Mouse (Mus musculus): ENCODE results near the gene Misp. TPM values are rescaled to one million over a fixed set of nuclear protein-coding genes. Genes with fewer than 3 reads are reported as not detected.
A peak's percentile ranks its signal among the peaks of the same experiment; 100 is the strongest.

Misp gene
- total RNA-seq, 2 experiments from 2014 or later, result 0.58 TPM; not detected in 1

DNA sequence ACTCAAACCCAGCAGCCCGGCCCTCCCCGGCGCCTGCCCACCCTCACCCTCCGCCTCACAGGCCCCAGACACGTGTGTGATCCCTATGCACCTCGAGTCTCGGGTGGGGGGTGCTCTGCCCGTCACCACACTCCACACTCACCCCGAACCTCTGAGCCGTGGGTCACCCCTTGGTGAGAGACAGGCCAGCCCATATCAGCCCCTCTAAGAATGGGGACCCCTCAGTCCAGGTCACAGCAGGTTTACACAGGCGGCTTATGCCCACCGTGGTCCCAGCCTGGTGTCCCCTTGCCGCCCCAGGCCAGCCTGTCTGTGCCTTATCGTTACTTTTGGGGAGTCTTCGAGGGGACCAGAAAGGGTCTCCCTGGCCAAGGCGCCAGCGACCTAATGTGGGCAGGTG lies 1.2 kb upstream of the Misp start:
- no peak for ATAC-seq (replicated peaks; ENCODE audit: poor library complexity)

DNA sequence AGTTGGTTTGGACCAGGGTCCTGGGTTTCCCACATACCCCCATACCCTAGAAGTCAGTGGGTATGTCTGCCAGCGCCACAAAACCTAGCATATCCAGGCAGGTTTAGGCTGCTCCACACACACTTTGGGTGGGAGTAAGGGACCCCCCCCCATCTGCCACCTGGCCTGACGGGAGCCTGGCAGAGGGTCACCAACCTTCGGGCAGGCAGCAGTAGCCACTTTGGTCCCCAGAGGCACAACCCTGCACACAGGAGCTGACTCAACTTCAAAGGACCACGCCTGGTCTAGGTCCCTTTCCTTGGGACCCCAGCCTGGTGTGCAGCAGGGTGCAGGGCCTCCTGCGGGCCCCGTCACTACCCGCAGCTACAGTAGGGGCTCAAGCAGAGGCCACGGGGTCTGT lies 512 bp upstream of the Misp start:
- ATAC-seq (replicated peaks; ENCODE audit: poor library complexity), result no peak

DNA sequence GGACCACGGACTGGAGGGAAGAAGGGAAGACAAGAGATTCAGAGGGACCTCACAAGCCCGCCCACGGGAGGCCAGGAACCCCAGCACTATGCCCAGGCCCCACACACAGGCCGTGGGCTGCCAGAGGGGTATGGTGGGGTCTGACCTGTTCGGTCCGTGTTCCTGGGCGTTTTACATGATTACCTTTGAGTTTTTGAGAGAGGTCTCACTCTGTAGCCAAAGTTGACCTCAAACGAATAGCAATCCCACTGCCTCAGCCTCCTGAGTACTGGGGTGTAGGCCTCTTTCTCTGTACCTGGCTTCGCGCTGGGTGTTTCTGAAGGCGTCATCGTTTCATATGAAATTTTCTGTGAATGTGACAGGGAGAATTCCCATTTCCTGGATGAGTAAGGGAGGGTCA lies 942 bp downstream of the Misp start:
- ATAC-seq (replicated peaks; ENCODE audit: poor library complexity), result no peak

DNA sequence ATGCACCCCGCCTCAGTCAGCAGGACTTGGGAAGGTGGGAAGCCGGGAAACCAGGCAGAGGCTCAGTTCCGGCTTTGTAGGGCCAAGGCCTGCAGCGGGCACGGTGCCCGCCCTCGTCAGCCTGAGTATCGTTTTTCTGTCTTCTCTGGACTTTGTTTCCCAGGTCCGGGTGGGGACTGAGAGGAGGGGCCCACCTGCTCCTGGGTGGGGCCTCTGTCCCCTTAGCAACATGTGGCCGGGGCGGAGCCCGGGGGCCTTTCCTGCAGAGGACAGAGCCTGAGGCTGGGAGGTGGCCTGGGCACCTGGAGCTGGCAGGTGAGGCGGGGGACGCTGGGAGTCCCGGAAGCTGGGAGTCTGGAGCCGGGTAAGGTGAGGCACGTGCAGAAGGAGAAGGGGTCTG lies 1.6 kb downstream of the Misp start:
- no peak for ATAC-seq (replicated peaks; ENCODE audit: poor library complexity)

DNA sequence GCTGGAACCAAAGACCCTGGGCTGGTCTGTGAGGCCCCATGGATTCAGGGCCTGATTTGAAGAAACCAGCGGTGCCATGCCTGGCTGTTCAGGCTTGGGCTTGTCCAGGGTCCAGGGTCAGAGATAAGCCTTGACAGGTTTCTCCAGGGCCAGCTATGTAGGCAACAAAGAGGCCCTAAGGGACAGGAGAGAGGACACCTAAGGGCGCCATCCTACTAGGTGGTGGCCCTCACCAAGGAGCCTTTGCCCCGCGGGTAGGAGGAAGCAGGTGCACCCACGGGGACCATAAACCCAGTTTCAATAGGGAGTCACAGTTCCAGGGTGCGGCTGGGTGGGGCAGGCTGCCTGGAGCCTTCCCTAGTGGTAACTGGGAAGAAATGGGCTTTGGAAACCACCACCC lies 2.2 kb downstream of the Misp start:
- no peak for ATAC-seq (replicated peaks; ENCODE audit: poor library complexity)

DNA sequence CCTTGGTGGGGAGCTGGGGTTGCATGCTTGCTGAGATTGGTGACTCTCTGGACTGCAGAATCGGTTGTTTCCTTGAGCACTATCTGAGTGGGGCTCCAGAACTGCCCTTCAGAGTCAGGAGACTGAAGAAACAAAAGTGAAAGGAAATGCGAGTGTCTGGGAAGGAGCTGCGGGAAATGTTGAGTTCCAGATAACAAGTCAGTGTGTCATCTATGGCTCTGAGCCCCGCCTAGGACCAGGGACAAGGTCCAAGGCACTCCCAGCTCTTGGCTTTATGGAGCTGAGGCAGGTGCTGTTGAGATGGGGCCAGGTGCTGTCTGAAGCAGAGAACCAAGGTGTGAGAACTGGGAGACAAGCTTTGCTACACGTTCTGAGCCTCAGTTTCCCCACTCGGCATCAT lies 3.6 kb downstream of the Misp start:
- ATAC-seq (replicated peaks; ENCODE audit: poor library complexity), result peak; percentile 73

DNA sequence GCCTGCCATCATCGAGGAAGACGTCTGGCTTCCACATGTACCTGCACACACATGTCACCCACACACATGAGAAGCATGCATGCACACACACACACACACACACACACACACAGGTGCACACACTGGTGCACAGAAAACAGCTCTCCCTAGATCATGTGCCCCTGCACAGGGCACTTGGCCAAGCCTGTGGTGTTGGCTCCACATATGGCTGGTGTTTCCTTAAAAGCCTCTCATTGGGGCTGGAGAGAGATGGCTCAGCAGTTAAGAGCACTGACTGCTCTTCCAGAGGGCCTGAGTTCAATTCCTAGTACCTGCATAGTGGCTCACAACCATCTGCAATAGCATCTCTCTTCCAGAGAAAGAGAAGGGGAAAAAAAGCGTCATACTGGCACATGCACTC lies 10.8 kb downstream of the Misp start:
- ATAC-seq (replicated peaks; ENCODE audit: poor library complexity), result peak; percentile 40; the same call in 1 of the 2 replicates

DNA sequence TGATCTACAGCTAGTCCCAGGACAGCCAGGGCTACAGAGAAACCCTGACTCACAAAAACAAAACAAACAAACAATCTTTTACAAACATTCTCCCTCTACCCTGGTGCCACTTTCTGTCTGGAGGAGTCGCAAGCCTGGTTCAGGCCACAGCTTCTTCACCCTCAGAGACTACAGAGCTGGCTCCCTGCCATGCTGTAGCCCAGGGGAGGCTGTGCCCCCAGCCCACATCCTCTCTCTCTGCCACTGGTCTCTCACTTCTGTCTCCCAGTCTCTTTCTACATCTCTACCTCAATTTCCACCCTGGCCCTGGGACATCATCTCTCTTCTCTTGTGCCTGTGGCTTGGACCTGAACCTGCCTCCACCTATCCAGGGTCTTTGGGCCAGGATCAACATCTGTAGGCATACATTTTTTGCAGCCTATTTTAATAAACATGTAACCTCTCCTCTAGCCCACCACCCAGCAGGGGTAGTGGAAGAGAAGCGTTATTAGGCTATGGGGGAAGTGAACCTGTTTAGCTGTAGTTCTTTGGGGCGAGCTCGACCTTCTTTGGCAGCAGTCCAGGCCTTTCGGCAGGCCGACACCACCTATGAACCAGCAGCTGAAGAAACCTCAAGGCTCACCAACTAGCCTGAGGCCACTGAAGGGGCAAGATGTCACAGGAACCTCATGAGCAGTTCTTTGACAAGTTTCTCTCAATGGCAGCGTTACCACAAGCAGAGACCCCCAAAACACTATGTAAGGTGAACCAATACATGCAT lies 11.4 kb downstream of the Misp start:
- peak; percentile 27; the same call in 1 of the 2 replicates for ATAC-seq (replicated peaks; ENCODE audit: poor library complexity)

DNA sequence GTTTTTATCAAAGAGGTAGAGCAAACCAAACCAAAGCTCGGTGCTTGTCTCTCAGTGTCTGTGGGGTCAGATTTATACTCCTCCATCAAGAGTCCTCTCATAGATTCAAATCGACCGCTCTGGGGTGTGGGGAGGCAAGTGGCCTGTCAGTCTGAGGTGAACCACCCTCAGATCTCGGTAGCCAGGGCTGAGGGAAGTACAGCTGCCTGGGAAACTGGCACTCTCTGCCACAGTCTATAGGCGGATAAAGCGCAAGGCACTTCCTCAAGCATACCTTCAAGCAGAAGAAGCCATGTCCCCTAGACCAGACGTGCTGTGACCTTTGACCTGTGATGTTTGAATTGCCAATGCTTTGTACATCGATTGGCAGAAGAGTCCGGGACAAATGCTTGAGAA lies 12.0 kb downstream of the Misp start:
- ATAC-seq (replicated peaks; ENCODE audit: poor library complexity), result peak; percentile 50

DNA sequence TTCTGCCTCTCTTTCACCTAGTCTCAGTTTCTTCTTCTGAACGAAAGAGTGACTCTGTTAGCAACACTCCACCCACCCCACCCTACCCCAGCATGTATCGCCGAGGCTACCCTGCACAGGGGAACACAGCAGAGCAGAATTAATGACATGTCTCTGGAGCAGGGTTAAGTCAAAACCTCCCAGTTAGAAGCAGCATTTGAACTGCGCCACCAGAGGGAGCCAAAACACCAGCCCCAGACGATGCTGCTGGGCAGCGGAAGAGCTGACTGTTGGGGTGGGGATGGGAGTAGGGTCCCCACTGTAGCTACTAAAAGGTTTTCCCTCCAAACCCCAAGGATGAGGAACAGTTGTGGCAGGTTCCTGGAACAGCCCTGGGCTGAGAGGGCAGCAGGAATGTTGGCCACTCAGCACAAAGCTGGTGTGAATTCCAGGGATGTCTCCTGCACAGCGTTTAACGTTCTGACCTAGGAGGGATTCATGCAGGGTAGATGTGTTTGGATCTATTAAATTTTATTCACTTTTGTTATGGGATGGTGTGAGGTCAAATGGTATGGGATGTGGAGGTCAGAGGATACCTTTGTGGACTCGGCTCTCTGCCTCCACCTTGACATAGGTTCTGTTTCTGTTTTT lies 14.1 kb downstream of the Misp start:
- ATAC-seq (replicated peaks; ENCODE audit: poor library complexity), result peak; percentile 72

DNA sequence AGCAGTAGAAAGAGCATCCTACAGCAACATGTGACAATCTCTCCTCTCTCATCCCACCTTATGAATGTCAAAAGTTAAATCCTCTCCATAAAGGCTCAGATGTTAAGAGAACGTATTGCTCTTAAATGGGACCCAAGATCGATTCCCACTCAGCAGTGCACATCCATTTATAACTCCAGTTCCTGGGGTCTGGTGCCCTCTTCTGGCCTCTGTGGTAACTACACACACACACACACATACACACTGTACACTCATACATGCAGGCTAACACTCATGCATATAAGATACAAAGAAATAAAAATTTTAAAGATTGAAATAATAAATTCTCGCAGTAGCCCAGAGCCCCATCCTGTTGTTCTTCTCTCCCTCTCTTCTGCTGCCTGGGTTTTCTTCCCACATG lies 16.1 kb downstream of the Misp start:
- no peak for ATAC-seq (replicated peaks; ENCODE audit: poor library complexity)

DNA sequence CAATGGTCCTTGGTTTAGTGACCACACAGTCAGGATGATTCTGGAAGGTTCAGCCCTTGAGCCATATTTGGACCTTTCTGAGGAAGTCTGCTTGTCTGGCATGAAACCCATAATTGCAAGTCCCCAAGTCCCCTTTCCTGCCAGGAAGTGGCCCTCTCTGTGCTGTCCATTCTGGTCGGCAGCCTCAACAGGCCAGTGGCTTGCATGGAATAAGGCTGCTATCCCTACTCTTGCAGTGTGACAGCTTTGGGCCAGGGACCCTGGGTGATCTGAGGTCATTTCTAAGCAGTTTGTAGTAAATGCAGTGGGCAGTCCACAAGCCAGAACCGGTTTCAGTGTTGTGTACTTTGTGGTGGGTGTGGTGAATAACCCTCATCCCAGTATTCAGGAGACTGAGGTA lies 17.4 kb downstream of the Misp start:
- ATAC-seq (replicated peaks; ENCODE audit: poor library complexity), result no peak

DNA sequence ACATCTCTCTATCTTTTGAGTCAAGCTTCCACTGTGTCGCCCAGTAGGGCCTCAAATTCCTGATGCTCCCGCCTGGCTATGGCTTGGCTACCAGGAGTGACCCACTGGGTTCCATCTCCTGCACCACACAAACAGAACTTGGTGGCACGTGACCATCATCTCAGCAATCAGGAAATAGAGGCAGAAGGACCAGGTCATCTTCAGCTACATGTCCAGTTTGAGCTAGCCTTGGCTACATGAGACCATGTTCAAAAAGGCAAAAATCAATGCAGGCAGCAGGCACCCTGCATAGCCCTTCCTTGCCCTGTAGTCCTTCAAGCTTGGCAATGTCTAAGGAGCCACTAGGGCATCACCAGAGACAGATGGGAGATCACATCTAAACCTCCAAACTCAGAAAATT lies 19.3 kb downstream of the Misp start:
- peak; percentile 29; the same call in 1 of the 2 replicates for ATAC-seq (replicated peaks; ENCODE audit: poor library complexity)

DNA sequence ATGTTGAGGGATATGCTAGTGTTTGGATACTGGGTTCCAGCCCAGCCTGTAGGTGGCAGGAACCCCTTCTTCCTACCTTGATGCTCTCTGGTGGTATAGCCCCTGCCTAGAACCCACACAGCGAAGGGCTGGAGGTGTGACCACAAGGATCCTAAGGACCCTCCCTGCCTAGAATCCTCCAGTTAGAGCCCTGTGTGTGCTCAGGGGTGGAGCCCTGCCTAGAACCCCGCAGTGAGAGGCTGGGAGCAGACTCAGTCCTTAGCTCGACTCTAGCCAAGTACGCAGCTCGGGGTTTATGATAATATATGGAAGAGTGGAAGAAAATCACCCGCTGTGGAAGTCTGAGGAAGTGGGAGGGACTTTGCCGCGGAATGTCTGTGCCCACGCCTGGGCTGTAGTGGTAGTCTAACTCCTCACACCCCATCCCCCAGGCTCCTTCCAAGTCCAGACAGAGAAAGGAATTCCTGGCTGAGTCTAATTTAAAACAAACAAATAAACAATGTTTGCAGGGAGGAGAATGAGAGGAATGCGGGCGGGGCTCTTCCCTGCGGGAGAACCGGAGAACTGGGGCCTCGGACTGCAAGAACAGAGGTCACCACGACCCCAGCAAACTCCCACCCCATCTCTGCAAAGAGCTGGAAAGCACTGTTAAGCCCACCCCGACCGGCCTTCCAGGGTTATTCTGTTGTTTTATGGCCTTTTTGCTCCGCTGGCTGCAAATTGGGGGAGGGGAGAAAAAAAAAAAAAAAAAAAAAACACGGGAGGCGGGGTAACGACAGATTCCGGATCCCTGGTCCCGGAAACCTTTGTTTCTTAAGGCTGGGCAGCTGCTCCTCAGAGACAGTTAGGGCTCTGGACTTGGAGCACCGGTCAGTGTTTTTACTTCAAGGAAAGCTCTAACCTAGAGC lies 20.1 kb downstream of the Misp start:
- ATAC-seq (replicated peaks; ENCODE audit: poor library complexity), result peak; percentile 75

DNA sequence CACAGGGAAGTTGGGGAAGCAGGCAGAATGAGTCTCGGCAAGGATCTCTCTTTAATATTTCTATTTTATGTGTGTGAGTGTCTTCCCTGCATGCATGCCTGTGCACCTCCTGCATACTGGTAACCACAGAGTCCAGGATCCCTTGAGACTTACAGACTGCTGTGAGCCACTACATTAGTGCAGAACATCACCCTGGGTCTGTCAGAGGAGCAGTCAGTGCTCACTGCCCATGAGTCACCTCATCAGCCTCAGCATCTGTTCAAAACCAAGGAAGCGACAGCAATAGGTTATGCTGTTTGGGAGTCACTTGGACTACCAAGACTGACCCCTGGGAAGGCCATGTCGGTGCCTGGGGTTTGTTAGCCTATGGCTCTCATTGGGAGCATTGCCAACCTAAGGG lies 21.5 kb downstream of the Misp start:
- no peak for ATAC-seq (replicated peaks; ENCODE audit: poor library complexity)

DNA sequence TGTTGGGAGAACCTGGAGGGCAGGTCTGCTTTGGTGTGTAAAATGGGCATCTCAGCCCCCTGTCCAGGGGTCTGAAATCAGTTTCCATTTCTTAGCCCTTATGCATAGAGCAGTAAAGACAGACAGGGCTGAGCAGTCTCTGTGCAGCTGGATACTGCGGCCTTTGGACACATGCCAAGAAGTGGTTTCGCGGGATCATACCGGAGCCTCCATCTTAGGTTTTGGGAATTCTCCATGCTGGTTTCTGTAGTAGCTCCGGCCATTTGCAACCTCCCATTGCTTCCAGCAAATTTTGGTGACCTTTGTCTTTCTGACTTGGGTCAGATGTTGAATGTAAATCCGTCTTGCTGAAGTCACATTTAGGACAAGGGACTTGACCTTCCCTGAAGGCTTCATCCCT lies 22.7 kb downstream of the Misp start:
- ATAC-seq (replicated peaks; ENCODE audit: poor library complexity), result no peak

DNA sequence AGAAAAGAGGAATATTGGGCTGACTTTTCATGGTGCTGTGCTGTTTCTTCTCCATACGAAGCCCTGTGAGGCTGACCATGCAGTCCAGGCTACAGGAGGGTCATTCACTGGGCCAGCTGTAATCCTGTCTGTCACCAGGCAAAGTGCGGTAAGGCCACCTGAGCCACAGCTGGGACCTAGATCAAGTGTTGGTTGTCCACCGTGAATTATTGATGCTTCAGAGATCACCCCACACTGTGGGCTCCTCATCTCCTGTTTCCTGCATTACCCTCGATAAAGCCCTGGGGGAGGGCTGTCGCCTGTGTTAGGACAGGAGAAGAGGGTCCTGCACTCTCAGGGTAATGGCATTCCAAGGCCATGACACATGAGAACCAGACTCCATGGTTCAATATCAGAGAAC lies 25.8 kb downstream of the Misp start:
- ATAC-seq (replicated peaks; ENCODE audit: poor library complexity), result no peak

DNA sequence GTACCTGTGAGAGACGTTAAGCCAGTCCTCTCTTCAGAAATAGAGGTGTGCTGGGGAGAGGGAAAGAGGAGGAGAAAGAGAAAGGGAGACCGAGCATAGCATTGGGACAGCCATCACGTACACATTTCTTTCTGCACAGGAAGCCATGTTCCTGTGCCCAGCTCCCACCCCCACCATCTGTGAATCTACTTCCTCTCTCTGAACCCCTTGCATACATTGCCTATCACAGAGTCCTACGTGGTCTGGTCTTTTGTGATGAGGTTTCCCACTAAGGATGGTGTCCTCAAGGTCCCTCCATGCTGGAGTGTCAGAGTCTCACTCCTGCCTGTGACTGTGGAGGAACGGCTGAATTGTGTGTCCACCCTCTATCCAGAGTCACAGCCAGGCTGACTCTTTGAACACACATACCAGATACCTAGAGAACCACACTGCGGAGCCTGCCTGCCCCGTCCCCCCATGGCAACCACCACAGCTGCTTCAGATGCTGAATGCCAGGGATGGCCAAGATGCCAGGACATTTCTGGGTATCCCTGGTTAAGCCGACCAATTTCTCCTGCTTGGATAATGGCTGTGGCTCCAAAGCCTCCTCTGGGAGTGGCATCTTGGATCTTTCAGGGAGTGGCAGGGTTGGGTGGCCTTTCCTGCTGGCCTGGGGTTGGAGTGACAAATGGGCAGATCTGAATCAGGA lies 29.3 kb downstream of the Misp start:
- no peak for ATAC-seq (replicated peaks; ENCODE audit: poor library complexity)

DNA sequence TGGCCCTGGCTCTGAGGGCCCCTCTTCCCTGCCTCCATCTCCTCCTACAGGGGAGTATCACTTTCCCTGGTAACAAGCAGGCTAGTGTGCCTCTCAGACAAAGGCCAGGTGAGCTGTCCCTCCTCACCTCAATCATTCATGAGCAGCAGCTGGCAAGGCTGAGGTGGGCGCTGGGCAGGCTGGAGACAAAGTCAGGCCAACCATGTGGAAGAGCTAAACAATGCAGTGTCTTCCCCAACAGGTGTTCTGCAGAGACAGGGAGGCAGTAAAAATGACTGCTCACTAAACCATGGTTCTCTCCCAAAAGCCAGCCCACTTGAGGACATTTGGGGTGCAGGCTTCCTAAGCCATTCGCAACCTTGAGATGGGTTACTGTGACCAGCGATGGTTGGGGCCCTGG lies 30.9 kb downstream of the Misp start:
- no peak for ATAC-seq (replicated peaks; ENCODE audit: poor library complexity)

DNA sequence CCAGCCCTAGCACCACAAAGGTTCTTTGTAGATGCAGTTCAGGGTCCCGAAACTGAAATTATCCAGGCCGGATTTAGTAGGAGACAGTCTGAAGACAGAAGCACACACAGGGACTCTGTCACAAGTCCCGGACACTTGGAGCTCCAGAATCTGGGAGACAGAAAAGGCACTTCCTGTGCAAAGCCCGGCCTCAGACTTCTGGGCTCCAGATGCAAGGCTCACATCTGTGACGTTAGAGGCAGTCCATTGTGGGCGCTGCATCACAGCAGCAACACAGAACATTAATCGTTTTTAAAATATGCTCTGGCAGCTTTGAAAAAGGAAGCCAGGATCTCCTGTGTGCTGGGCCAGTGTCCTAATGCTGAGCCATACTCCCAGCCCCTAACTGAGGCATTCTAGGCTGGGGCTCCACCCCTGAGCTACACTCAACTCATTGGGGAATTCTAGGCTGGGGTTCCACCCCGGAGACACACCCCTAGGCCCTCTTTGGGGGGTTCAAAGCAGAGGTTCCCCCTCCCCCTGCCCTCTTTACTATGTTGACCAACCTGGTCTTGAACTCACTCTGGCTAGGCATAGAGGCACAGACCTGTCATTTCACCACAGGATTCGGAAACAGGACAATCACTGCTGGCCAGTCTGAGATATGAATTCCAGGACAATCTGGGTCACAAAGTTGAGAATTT lies 31.5 kb downstream of the Misp start:
- no peak for ATAC-seq (replicated peaks; ENCODE audit: poor library complexity)

DNA sequence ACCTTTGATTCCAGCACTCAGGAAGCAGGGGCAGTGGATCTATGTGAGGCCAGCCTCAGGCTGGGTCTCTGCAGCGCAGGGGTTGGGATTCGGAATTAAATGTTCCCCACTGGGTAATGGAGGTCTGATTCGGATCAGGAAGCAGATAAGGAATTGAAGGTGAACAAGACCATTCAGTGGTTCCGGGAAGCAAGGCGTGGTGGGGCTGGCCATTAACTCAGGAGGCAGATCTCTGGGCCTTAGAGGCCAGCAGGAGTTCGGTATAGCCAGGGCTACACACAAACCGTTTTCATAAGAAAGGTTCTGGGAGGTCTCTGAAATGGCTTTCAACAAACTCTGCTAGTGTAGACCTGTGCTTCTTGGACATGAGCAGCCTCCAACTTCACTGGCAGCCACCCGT lies 32.0 kb downstream of the Misp start:
- no peak for ATAC-seq (replicated peaks; ENCODE audit: poor library complexity)
